Mouse (Mus musculus) megakaryocyte, embryonic 14.5 days (primary cell): ENCODE results near the gene Tmem230.

Experiments used
- FLI1 ChIP-seq: IDR thresholded peaks from 2 replicates; pipeline ENCODE4 v1.6.1; 2012; ENCODE audit warnings: low read length, inconsistent platforms, mixed read lengths
- GATA1 ChIP-seq: IDR thresholded peaks from 3 replicates; pipeline ENCODE4 v1.6.1; 2012; ENCODE audit warnings: mixed read lengths, low read length, inconsistent platforms, borderline replicate concordance

GRCm38 (mm10) chr2:132262175-132262574, 14.6 kb upstream of the Tmem230 start:
- no peak for TF ChIP-seq GATA1
- TF ChIP-seq FLI1: no peak
